Mouse (Mus musculus): ENCODE measurements around the gene Ccnd3.

Gene Ccnd3

GRCm38 (mm10) chr17:47515180-47515844 lies 10.5 kb downstream of the Ccnd3 start:
- no peak for DNase-seq (ENCODE audit: low spot score)

- DNase-seq (ENCODE audit: low spot score) = no peak
Observed at GRCm38 (mm10) chr17:47516232-47516631, 11.4 kb downstream of the Ccnd3 start.

GRCm38 (mm10) chr17:47518205-47518604 lies 13.4 kb downstream of the Ccnd3 start:
- DNase-seq (ENCODE audit: low spot score) = no peak

GRCm38 (mm10) chr17:47521551-47522258 lies 16.9 kb downstream of the Ccnd3 start:
- DNase-seq (ENCODE audit: low spot score) = no peak

- no peak for DNase-seq (ENCODE audit: low spot score)
Observed at GRCm38 (mm10) chr17:47522536-47522935, 17.7 kb downstream of the Ccnd3 start.

GRCm38 (mm10) chr17:47523211-47523682 lies 18.4 kb downstream of the Ccnd3 start:
- no peak for DNase-seq (ENCODE audit: low spot score)

GRCm38 (mm10) chr17:47524055-47524454 lies 19.2 kb downstream of the Ccnd3 start:
- DNase-seq (ENCODE audit: low spot score) = no peak

- DNase-seq (ENCODE audit: low spot score) = no peak
Observed at GRCm38 (mm10) chr17:47524991-47525390, 20.1 kb downstream of the Ccnd3 start.

- DNase-seq (ENCODE audit: low spot score) = no peak
Observed at GRCm38 (mm10) chr17:47526856-47527520, 22.1 kb downstream of the Ccnd3 start.

GRCm38 (mm10) chr17:47527581-47528300 lies 22.9 kb downstream of the Ccnd3 start:
- no peak for DNase-seq (ENCODE audit: low spot score)

GRCm38 (mm10) chr17:47528919-47529318 lies 24.1 kb downstream of the Ccnd3 start:
- DNase-seq (ENCODE audit: low spot score) = no peak

- no peak for DNase-seq (ENCODE audit: low spot score)
Observed at GRCm38 (mm10) chr17:47529595-47529994, 24.7 kb downstream of the Ccnd3 start.

- DNase-seq (ENCODE audit: low spot score) = no peak
Observed at GRCm38 (mm10) chr17:47531387-47531818, 26.6 kb downstream of the Ccnd3 start.

GRCm38 (mm10) chr17:47532364-47532763 lies 27.5 kb downstream of the Ccnd3 start:
- no peak for DNase-seq (ENCODE audit: low spot score)

- DNase-seq (ENCODE audit: low spot score) = no peak
Observed at GRCm38 (mm10) chr17:47533691-47534090, 28.8 kb downstream of the Ccnd3 start.

GRCm38 (mm10) chr17:47535812-47536236 lies 31.0 kb downstream of the Ccnd3 start:
- DNase-seq (ENCODE audit: low spot score) = no peak

- no peak for DNase-seq (ENCODE audit: low spot score)
Observed at GRCm38 (mm10) chr17:47538049-47538448, 33.2 kb downstream of the Ccnd3 start.

- no peak for DNase-seq (ENCODE audit: low spot score)
Observed at GRCm38 (mm10) chr17:47539128-47539527, 34.3 kb downstream of the Ccnd3 start.

- DNase-seq (ENCODE audit: low spot score) = no peak
Observed at GRCm38 (mm10) chr17:47542061-47542460, 37.2 kb downstream of the Ccnd3 start.

GRCm38 (mm10) chr17:47543051-47543650 lies 38.3 kb downstream of the Ccnd3 start:
- DNase-seq (ENCODE audit: low spot score) = no peak

GRCm38 (mm10) chr17:47545154-47545553 lies 40.3 kb downstream of the Ccnd3 start:
- no peak for DNase-seq (ENCODE audit: low spot score)

GRCm38 (mm10) chr17:47545861-47546331 lies 41.0 kb downstream of the Ccnd3 start:
- DNase-seq (ENCODE audit: low spot score) = peak; percentile 41
